Mouse (Mus musculus) kidney, postnatal 14 days (tissue): Measurements from ENCODE around the gene Ramp2.

ENCODE experiments used
- DNase-seq: peaks from one replicate; pipeline ENCODE4 v3.0.0; 2022; ENCODE audit warnings: mixed read lengths

Gene Ramp2

DNA sequence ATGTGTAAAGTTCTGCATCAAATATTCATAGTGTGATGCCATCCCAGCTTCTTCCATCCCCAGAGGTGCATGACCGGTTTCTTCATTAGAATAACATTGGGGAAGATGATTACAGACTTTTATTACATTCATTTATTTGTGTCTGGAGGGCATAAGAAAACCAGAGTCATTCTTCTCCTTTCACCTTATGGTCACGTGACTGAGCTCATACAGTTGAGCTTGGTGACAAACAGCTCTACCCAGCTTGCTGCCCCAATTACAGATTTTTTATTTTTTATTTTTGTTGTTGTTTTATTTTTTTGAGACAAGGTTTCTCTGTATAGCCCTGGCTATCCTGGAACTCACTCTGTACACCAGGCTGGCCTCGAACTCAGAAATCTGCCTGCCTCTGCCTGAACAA, 26.6 kb downstream of the Ramp2 start:
- DNase-seq = no peak

DNA sequence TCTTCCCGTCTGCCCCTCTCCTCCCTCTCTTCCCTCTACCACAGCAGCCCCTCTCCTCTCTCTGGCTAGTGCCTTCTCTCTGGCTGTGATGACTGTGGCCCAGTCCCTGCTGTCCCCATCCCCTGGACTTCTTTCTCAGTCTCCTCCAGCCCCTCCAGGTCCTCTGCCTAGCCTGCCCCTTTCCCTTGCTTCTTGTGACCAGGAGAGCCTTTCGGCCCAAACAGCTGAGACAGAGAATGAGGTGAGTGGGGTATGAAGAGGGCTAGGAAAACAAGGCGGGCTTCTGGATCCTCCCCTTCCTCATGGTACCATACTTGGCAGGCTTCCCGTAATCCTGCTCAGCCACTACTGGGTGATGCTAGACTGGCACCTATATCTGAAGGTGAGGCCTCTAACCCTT, 29.5 kb downstream of the Ramp2 start:
- DNase-seq = no peak

DNA sequence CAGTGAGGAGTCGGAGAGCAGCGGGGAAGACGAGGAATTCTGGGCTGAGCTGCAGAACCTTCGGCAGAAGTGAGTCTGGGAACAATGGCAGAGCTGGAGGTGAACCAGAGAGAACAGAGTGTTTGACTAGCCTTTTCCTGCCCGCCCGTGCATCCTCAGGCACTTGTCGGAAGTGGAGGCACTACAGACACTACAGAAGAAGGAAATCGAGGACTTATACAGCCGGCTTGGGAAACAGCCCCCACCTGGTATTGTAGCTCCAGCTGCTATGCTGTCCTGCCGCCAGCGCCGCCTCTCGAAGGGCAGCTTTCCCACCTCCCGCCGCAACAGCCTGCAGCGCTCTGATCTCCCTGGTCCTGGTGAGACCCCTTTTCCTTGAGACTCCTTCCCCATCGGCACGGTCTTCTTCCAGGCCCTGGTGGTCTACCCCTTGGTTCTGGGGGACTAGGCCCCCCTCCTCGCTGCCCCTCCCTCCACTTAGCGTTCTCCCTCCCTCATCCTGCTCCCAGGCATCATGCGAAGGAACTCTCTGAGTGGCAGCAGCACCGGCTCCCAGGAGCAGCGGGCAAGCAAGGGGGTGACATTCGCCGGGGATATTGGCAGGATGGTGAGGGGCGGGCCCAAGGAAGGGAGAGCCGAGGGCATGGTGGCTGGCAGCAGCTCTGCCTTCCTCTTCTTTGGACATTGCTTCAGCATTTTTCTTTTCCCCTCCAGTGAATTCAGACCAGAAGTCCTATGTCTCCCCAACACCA, 30.7 kb downstream of the Ramp2 start:
- no peak for DNase-seq

DNA sequence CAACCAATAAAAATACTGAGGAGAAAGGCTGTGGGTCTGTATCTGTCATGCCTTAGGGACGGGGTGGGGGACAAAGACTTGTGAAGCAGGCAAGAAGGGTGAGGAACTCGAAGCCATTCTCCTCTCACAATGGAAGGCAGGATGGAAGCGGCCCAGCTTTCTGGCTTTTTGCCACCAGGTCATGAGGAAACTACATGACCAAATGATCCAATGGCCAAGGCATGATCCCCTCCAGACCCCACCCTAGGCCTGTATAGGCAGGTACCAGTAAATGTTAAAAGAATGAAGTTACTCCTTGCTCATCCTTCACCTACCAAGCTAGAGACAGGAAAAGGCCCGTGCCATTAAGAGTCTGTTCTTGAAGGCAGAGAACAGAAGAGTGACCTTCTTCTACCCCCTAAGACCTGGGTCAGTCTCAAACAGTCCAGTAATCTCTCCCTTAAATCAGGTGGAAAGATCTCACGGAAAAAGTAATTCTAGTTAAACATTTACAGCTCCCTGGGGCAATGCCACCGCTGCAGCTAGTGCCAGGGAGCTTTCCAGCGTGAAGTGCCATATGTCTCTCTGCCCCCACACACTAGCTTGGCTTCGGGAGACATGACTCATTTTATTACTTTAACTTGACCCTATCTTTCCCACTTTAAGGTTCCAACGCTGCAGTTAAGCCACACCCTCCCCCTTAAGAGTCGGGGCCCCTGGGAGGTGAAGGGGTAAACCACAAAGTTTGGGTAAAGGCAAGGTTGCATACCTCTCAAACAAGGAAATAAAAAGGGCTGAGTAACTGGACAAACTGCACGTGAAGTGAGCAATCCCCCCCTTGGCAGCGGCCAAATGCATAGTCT, 31.8 kb downstream of the Ramp2 start:
- DNase-seq = peak; percentile 89

DNA sequence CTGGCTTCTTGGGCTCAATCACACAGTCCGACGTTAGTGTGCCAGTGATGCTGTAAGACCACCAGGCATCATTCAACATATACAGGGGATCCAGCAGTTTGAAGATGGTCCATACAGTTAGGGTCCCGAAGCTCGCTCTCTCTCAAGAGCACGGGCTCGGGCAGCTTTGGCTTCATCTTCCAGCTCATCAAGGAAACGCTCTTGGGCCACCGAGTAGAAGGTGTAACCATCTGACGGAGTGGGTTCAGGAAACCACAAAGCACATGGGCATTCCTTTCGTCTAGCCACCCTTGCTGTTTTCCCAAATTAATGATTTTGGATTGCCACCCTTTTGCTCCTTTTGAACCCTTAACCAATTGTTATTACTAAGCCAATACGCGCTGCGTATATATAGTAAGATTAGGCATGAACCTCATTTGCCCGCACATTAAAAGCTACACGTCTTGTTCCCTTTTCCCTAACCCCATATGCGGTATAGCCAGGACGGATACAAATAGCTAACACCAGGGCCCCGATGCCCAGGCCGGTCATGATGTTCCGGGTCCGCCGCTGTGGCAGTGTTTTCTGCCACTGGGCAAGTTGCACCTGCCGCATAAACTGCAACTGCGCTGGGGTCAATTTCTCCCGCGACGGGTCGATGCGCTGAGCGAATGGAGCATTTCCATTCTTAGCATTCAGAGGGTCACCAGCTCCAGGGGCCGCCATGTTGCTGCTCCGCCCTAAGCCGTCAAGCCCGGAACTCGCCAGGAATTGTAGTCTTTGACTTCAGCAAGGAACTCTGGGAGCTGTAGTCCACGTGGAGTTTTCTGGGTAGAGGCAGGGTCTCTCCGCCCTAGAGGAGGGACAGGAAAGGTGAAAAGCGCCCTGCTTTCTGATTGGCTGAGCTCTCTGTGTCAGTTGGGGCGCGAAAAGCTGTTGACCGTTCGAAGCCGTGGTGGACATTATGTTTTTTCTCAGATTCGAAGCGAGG, 32.7 kb downstream of the Ramp2 start, which contains the start of the genes Cntd1 and Coa3:
Cntd1 (plus strand) TSS at position 790 of the 970 bp plus-strand sequence.
Coa3 (minus strand) TSS at position 892 of the 970 bp plus-strand sequence.
- DNase-seq = peak; percentile 93

DNA sequence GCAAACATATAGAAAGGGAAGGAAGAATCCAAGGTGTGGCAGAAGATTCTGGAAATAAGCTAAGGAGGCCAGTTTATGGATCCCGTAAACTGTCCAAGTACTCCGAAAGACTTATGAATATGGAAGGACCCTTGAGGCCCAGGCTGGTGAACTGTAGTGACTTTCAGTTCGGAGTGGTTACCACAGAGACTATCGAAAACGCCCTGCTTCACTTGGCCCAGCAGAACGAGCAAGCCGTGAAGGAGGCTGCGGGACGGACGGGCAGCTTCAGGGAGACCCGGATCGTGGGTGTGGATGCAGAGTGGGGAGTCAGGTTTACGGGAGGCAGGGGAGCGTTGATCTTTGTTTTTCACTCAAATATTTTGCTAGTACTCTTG, 33.4 kb downstream of the Ramp2 start:
- DNase-seq = no peak

DNA sequence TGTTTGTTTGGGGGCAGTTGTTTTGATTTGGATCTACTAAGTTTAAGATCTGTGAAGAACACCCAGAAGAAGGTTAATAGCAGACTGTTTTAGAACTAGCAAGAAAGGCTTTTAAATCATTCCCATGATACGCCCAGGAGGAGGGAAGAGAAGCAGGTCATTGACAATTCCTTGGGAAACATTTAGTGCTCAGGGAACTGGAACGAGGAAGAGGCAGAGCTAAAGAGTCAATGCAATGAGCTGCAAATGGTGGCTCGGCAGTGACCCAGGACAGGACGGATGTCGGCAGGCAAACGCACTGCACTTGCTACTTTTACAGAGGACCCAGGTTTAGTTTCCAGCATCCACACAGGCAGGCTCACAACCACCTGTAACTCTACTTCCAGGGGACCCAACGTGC, 35.0 kb downstream of the Ramp2 start:
- DNase-seq = no peak

DNA sequence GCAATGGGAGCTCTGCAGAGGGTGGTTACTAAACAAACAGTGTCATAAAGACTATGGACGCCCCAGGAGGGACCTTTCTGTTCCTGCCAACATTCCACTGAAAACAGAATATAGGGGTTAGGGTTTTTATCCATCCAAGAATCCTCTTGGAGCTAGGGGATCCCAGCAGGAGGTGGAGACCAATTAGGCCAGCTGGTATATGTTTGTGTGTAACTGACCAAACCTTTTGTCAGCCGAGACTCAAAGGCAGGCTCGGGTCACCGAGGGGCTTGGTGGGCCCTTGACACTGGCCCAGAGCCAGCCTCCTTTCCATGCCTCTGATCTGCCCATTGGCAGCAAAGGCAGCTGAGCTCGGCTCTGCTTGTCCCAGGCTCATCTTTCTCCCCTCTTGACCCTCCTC, 37.1 kb downstream of the Ramp2 start:
- no peak for DNase-seq

DNA sequence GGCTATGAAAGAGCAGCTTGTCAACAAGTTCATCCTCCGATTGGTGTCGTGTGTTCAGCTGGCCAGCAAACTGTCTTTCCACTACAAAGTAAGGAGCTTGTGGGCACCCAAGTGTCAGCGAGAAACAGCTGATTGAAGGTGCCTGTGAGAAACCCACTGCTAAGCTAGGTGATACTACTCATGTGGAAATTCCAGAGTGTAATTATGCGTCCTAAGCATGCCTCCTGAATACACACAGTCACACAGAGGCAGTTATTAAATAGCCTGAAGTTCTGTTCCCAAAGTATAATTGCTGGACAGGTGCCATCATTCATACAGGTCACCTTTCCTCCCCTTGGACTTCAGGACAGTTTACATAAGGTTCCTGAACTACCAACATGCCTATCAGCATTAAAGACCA, 38.0 kb downstream of the Ramp2 start:
- DNase-seq = peak; percentile 69

DNA sequence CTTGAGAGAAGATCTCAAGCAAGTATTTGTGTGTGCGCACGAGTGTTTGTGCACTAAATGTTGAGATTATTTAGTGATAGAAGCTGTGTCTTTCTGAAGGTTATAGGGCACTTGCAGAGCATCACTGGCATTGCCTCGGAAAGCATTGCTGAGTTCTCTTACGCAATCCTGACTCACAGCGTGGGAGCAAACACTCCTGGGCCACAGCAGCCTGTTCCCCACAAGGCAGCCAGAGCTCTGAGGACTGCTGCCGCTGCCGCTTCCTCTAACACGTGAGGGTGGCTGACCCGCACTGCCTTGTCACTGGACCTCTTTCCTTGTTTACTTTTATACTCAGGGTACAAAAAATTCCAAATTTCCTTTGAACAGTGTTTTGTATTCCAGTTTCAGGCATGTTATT, 41.5 kb downstream of the Ramp2 start:
- no peak for DNase-seq

DNA sequence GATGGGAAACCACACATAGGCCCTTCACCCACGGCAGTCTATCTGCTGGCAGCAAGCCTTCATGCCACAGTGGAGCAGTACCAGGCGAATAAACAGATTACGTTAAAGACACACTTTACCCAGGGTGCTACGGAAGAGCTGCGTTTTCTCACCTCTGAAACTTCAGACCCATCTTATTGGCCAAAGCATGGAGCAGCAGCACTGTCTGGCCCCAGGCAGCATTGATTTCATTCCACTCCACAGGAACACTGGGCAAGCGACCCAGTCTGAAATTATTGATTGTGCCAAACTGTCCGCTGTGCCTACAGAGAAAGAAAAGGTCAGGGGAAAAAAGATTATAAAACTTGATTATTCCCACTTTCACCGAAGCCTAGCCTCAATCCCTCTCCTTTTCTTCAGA, 45.4 kb downstream of the Ramp2 start:
- DNase-seq = no peak

DNA sequence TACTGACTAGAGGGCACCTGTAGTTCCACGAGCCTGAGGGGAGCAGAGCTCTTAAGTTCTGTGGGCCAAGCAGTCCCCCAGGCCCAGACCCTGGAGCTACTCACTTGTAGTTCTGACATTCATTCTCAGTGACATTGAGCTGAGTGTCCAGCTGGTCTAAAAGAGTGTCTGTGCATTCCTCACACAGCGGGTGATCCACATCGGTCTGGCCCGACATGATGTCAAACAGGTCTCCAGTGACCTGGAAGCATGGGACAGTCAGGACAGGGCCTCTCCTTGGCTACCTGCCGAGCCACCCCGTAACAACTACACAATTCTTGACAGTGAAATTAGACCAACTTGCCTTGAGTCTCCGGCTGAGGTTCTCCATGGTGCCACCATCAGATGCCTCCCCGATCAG, 49.4 kb downstream of the Ramp2 start:
- no peak for DNase-seq

DNA sequence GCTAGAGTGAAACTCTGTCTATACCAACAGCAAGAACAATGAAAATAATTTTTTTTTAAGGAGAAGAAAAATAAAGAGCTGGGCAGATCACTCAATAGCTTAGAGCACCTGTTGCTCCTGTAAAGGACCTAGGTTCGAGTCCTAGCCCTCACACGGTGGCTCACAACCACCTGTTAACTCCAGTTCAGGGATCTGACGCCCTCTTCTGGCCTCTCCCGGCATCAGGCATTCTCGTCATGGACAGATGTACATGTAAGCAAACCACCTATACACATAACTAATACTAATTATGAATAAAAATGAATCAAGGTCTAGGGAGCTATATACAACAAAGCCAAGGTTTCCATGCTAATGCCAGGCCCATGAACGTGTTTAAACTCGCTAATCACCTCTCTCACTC, 55.1 kb downstream of the Ramp2 start:
- no peak for DNase-seq

DNA sequence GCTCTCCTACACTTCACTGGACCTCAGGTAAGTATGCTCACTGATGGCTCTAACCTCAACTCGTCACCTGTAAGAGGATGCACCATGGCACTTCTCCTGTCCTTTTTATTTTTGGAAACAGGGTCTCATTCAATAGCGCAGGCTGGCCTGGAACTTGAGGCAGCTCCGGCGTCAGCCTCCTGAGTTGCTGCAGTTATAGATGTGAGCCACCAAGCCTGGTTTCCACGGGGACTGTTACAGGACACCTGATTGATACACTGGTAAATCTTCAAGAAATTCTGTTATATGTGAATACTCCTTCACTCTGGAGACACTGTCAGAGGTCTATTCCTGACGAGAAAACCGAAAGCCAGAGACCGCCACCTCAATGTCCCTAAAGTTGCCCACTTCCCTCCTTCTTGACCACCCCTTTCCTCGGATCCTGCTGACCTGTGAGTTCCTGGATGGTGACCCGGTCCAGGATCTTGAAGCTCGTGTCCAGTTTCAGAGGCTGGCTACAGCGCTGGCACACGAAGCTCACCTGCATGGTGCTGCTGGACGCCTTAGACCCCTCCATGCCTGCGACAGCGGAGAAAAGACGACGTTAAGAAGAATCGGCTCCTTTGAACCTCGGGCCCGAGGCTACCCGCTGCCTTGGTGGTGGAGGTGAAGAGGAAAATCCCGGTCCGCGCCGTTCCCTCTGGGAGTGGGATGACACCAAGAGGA, 55.6 kb downstream of the Ramp2 start:
- no peak for DNase-seq

DNA sequence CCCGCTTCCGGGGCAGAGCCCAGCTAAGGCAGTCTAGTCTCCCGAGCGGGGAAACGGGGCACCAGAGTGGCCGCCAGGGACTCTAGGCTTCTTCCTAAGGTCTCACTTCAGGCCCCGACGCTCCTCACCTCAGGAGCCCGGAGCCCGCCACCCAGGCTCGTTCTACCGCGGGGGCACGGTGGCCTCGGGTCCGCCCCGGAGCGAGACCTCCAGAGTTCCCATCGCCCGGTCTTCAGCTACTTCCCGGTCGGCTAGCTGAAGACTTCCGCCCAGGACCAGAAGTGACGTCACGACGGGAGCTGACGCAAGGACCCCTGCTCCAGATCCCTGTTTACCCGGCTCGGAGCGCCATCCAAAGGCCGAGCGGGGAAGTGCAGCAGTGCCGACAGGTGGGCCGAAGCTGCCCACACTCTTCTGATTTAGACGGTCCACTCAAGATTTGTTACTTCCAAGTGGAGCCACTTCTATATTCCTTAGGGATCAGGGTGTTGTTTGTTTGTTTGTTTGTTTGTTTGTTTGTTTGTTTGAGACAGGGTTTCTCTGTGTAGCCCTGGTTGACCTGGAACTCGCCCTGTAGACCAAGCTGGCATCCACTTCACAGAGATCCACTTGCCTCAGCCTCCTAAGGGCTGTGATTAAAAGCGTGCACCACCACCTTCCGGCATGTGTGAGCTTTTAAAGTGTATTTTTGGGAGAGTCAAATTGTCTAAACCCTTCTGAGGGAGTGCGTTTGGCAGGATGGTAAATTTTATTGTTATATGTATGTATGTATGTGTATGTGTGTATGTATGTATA, 56.4 kb downstream of the Ramp2 start, which contains the start of gene Becn1:
Becn1 (minus strand) TSS at position 283 of the 795 bp plus-strand sequence.
- peak; percentile 97 for DNase-seq

DNA sequence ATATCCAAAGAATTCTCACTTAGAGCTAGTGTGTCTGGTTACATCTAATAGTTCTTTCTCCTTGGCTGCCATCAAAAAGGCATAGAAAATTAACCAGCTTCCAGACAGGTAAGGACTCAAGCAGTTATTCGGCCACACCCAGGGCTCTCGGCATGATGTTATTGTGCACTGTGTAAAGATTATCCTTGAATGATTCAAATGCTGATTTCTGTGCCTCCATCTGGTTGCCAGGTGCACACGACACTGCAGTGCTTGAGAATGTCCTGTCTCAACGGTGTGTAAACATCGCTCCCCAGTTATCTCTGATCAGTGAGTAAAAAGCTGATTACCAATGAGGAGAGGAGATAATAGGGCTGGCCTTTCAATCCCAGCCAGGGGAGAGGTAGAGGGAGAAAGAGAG, 61.9 kb downstream of the Ramp2 start:
- no peak for DNase-seq
